Mouse (Mus musculus) left cerebral cortex, adult 11 months (tissue): ENCODE results near the gene Gpr34.

Source experiments
- DNase-seq: peaks from one replicate; pipeline ENCODE4 v3.0.0; 2022; ENCODE audit warnings: low spot score

Gene Gpr34

DNA sequence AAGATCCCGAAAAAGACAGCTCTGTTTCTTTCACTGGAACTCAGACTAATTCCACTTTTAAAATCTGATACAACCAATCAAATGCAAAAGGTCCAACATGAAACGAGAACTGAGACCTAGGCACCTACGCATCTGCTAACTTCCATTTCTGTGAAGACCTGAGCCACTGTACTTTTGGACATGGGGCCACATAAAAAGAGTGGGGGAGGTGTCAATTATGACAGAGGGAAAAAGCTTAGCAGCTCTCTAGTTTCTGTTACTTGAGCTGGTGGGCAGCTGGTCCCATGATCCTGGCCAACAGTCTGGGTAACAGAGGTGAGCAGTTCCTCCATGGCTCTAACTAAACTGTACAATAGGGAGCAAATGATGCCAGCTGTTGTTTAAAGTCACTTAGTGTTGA is 41.1 kb downstream of the Gpr34 start:
- DNase-seq, result no peak

DNA sequence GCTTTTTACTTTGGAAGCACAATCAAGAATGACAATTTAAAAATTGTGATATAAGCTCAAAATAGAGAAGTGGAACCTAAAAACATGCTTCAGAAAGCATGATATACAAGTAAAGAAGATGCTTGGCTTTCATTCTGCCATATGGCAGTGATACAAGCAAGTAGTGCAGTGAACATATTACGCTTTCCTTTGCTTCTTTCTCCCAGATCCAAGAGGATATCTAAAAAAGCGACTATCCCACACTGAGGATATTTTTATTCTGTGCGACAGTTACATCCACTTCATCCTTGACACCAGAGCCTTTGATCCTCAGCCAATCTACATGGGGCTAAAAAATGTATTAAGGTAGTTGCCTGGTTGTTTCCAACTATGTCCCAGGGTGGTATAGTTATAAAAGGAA is 49.9 kb downstream of the Gpr34 start:
- DNase-seq, result no peak

- no peak for DNase-seq
These were observed 54.7 kb downstream of the Gpr34 start for GRCm38 (mm10) chrX:13686589-13686988.

GRCm38 (mm10) chrX:13688356-13688755 is 56.5 kb downstream of the Gpr34 start:
- peak; percentile 33 for DNase-seq
